Comparison of ENCODE assay signal across 19 mouse cellular contexts in the genomic region with DNA sequence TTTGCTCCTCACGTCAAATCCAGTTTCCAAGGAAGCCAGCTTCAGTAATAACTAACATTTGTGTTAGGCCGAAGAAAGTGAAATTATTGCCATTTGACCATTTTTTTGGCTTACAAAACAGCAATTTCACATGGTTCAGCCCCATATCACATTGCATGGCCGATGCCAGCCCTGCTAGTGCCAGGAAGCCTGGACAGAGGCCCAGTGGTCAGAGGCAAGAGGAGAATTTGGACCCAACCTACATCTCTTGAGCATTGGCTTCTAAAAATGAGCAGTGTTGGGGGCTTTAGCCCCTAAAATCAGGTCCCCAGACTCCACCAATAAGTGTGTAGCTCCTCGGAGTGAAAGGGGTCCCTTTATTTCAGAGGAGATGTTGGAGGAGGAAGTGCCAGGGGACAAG.
A peak's percentile ranks its signal among the peaks of the same experiment; 100 is the strongest.
DNase-seq lines count a peak whose midpoint lies in the region; ATAC-seq and TF ChIP-seq lines count a peak whose summit lies in the region.
"Had no signal": no experiment of that assay in that cellular context is flagged by ENCODE, and none has a peak within 500 bp of the region (broad histone marks: within the 10 kb centered on the region; RNA-seq: fewer than 3 reads in every experiment).

No protein-coding gene starts in this region.

- no peak overlapping the region for H3K4me2 ChIP-seq in liver, embryonic 12.5 days
- H3K4me2 ChIP-seq: hindbrain, embryonic 15.5 days; limb, embryonic 12.5 days; neural tube, embryonic 12.5 days had no signal

- H3K36me3 ChIP-seq in liver, embryonic 12.5 days: no peaks in the 10 kb centered on the region
- no peaks in the 10 kb centered on the region for H3K36me3 ChIP-seq in thymus, adult 2 months (ENCODE audit: control insufficient read depth, insufficient read depth, low read length)
- H3K36me3 ChIP-seq: hindbrain, embryonic 15.5 days; limb, embryonic 12.5 days; midbrain, embryonic 10.5 days; neural tube, embryonic 12.5 days had no signal

- 31% methylated on average over 4 of the region's 4 CpGs for WGBS in cerebellum, adult 2 months
- 66% methylated on average over 4 of the region's 4 CpGs for WGBS in liver, embryonic 12.5 days (ENCODE audit: insufficient replicate concordance)
- 89% methylated on average over 4 of the region's 4 CpGs for WGBS in thymus, adult 2 months

- intact Hi-C loops in gastrocnemius, adult 2 months (cut with DNase I): no loop called here
- intact Hi-C loops in gastrocnemius, postnatal 14 days (cut with DNase I; ENCODE audit: low total_unique reads): no loop called here

- TF ChIP-seq POLR2A in cerebellum, adult 2 months (IDR thresholded peaks at IDR 0.05; ENCODE audit: borderline replicate concordance, insufficient read depth, low read length): no peak
- TF ChIP-seq POLR2A in thymus, adult 2 months (IDR thresholded peaks at IDR 0.05; ENCODE audit: control insufficient read depth, extremely low read depth, insufficient read depth, low read length, poor library complexity): no peak

- no peak overlapping the region for H3K27ac ChIP-seq in gastrocnemius, adult 2 months
- no peak overlapping the region for H3K27ac ChIP-seq in cerebellum, adult 2 months (ENCODE audit: insufficient read depth, low read length)
- no peak overlapping the region for H3K27ac ChIP-seq in liver, embryonic 12.5 days
- H3K27ac ChIP-seq in thymus, adult 2 months (ENCODE audit: control insufficient read depth, insufficient read depth, low read length): no peak overlapping the region
- H3K27ac ChIP-seq: hindbrain, embryonic 15.5 days; layer of hippocampus, adult 2 months; limb, embryonic 12.5 days; midbrain, embryonic 10.5 days; neural tube, embryonic 12.5 days had no signal

- no peak overlapping the region for H3K4me3 ChIP-seq in gastrocnemius, adult 2 months
- no peak overlapping the region for H3K4me3 ChIP-seq in cerebellum, adult 2 months (replicated peaks; ENCODE audit: insufficient read depth, low read depth, low read length)
- no peak overlapping the region for H3K4me3 ChIP-seq in liver, embryonic 12.5 days
- H3K4me3 ChIP-seq in thymus, adult 2 months (ENCODE audit: control insufficient read depth, insufficient read depth, low read length): no peak overlapping the region
- H3K4me3 ChIP-seq: hindbrain, embryonic 15.5 days; layer of hippocampus, adult 2 months; limb, embryonic 12.5 days; midbrain, embryonic 10.5 days; neural tube, embryonic 12.5 days had no signal

- no peaks in the 10 kb centered on the region; the same call in 1 of the 2 replicates for H3K4me1 ChIP-seq in cerebellum, adult 2 months (ENCODE audit: control insufficient read depth, insufficient read depth, low read length)
- H3K4me1 ChIP-seq in liver, embryonic 12.5 days: no peaks in the 10 kb centered on the region
- no peaks in the 10 kb centered on the region for H3K4me1 ChIP-seq in thymus, adult 2 months (replicated peaks; ENCODE audit: control insufficient read depth, insufficient read depth, low read length)
- H3K4me1 ChIP-seq: hindbrain, embryonic 15.5 days; limb, embryonic 12.5 days; neural tube, embryonic 12.5 days had no signal

- peak; percentile 52 for DNase-seq in gastrocnemius, adult 2 months
- no peak for DNase-seq in gastrocnemius, postnatal 14 days
- DNase-seq in ovary, postnatal 36 days (ENCODE audit: low spot score): peak; percentile 19
- DNase-seq in ovary, postnatal 14 days (ENCODE audit: low spot score): no peak
- peak; percentile 36 to 41 for DNase-seq in cerebellum, adult 2 months
- no peak for DNase-seq in thymus, adult 2 months
- DNase-seq: embryo, embryonic 11 days; kidney, postnatal 10 days; right cerebral cortex, postnatal 14 days; thymus, postnatal 25 days had no signal

- H3K9me3 ChIP-seq in liver, embryonic 12.5 days (replicated peaks): no peaks in the 10 kb centered on the region
- H3K9me3 ChIP-seq: hindbrain, embryonic 15.5 days; limb, embryonic 12.5 days; midbrain, embryonic 10.5 days; neural tube, embryonic 12.5 days had no signal

- no peaks in the 10 kb centered on the region for H3K27me3 ChIP-seq in cerebellum, adult 2 months (ENCODE audit: control insufficient read depth, insufficient read depth, low read length)
- no peaks in the 10 kb centered on the region for H3K27me3 ChIP-seq in liver, embryonic 12.5 days (replicated peaks)
- no peaks in the 10 kb centered on the region for H3K27me3 ChIP-seq in thymus, adult 2 months (ENCODE audit: control insufficient read depth, insufficient read depth, low read length)
- H3K27me3 ChIP-seq: hindbrain, embryonic 15.5 days; limb, embryonic 12.5 days; neural tube, embryonic 12.5 days had no signal

- H3K9ac ChIP-seq in liver, embryonic 12.5 days: no peak overlapping the region
- H3K9ac ChIP-seq: hindbrain, embryonic 15.5 days; limb, embryonic 12.5 days; neural tube, embryonic 12.5 days had no signal

- TF ChIP-seq CTCF in gastrocnemius, adult 2 months (IDR thresholded peaks at IDR 0.05): no peak
- no peak for TF ChIP-seq CTCF in cerebellum, adult 2 months (IDR thresholded peaks at IDR 0.05; ENCODE audit: borderline replicate concordance, insufficient read depth, low read depth, low read length)
- no peak for TF ChIP-seq CTCF in thymus, adult 2 months (IDR thresholded peaks at IDR 0.05; ENCODE audit: borderline replicate concordance, control insufficient read depth, extremely low read depth, insufficient read depth, low read length, poor library complexity)

- ATAC-seq in frontal cortex, adult (ENCODE audit: low TSS enrichment): no peak
- no peak for ATAC-seq in liver, embryonic 12.5 days
- ATAC-seq: forebrain, embryonic 14.5 days; intestine, postnatal 0 days had no signal

Comparison
In these comparisons a context has a peak if more than half of its experiments do, and no peak if none do; other contexts are left out.
1. DNase-seq: peak in gastrocnemius, adult 2 months (single experiment), ovary, postnatal 36 days (single experiment) and cerebellum, adult 2 months (2 of 2); none in gastrocnemius, postnatal 14 days (single experiment), ovary, postnatal 14 days (single experiment) and thymus, adult 2 months (single experiment).